Mouse (Mus musculus) liver, embryonic 16.5 days (tissue): ENCODE data around the gene Dapk1. TPM values are rescaled to one million over a fixed set of nuclear protein-coding genes. Genes with fewer than 3 reads are reported as not detected.
A peak's percentile ranks its signal among the peaks of the same experiment; 100 is the strongest.

Experiments used
- ATAC-seq: fragments of 200-750 bp; cut with Nextera tagmentation; 2 replicates; pipeline ENCODE4 v1.8.0; 2017; ENCODE audit warnings: low read depth, mild to moderate bottlenecking, moderate number of reproducible peaks, moderate library complexity
- H3K27ac ChIP-seq: fragments of 300-500 bp; sonication (generic); 2 replicates; pipeline ENCODE4 v1.5.1; 2014; ENCODE audit warnings: mild to moderate bottlenecking, low read length
- H3K27me3 ChIP-seq: fragments of 300-500 bp; sonication (generic); 2 replicates; pipeline ENCODE4 v1.6.1; 2014; ENCODE audit warnings: low read depth, low read length, mixed read lengths; ENCODE audit not compliant: control insufficient read depth, insufficient read depth
- H3K36me3 ChIP-seq: fragments of 300-500 bp; sonication (generic); 2 replicates; pipeline ENCODE4 v1.6.1; 2014; ENCODE audit warnings: mild to moderate bottlenecking; ENCODE audit not compliant: control insufficient read depth, insufficient read depth
- H3K4me1 ChIP-seq: fragments of 300-500 bp; sonication (generic); 2 replicates; pipeline ENCODE4 v1.6.1; 2014; ENCODE audit warnings: low read depth, low read length, mixed read lengths; ENCODE audit not compliant: control insufficient read depth
- H3K4me2 ChIP-seq: fragments of 300-500 bp; sonication (generic); 2 replicates; pipeline ENCODE4 v1.6.1; 2014; ENCODE audit warnings: low read depth, low read length, mixed read lengths
- H3K4me3 ChIP-seq: fragments of 300-500 bp; sonication (generic); 2 replicates; pipeline ENCODE4 v1.5.1; 2014; ENCODE audit warnings: low read depth, mild to moderate bottlenecking, low read length
- H3K9ac ChIP-seq: fragments of 300-500 bp; sonication (generic); 2 replicates; pipeline ENCODE4 v1.6.1; 2014; ENCODE audit warnings: low read depth, low read length
- H3K9me3 ChIP-seq: fragments of 300-500 bp; sonication (generic); replicated peaks from 2 replicates; pipeline ENCODE4 v1.6.1; 2016; ENCODE audit warnings: low read length; ENCODE audit not compliant: control insufficient read depth
- WGBS: fragments of 180-500 bp; shearing (Covaris S2); extraction: QIAGEN DNeasy Blood & Tissue Kit; methylation state at CpG from one replicate; pipeline ENCODE4 v1.1.7; 2014; ENCODE audit not compliant: insufficient replicate concordance; 5-methylcytosine and 5-hydroxymethylcytosine counted together
- polyA plus RNA-seq: library from polyadenylated mRNA; unstranded; fragments of >200 nt; fragmentation: Nextera tagmentation; extraction: Ambion mirVana; gene quantifications from 2 replicates; pipeline ENCODE4 v1.2.1, GENCODE M21; 2015

Dapk1 gene
- polyA plus RNA-seq, 1 experiment from 2014 or later: 8.9 TPM

DNA sequence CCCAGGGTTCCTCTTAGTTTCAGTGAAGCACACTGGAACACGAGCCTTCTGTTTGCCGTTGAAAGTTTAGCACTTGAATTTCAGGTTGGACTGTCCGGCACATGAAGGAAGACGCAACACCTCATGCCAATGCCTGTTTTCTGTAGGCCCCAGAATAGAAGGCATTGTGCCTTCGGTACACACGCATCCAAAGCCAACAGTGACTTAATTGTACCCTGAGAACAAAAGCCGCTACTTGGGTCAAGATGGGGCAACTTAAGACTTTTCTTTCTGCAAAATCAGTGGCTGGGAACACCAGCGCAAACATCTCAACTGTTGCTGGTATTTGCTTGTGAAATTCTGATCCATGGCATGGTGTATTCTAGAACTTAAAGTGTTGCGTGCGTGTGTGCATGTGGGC is 63.1 kb downstream of the Dapk1 start:
- WGBS: 83% methylated on average over 10 of the region's 10 CpGs
- no peaks in the 10 kb centered on the region for H3K36me3 ChIP-seq
- H3K4me2 ChIP-seq: no peak overlapping the region
- H3K4me1 ChIP-seq: peaks cover 24% of the 10 kb centered on the region
- ATAC-seq: no peak
- no peak overlapping the region; the same call in 1 of the 2 replicates for H3K27ac ChIP-seq
- no peaks in the 10 kb centered on the region for H3K27me3 ChIP-seq
- no peak overlapping the region for H3K4me3 ChIP-seq
- H3K9me3 ChIP-seq: no peaks in the 10 kb centered on the region
- no peak overlapping the region for H3K9ac ChIP-seq

DNA sequence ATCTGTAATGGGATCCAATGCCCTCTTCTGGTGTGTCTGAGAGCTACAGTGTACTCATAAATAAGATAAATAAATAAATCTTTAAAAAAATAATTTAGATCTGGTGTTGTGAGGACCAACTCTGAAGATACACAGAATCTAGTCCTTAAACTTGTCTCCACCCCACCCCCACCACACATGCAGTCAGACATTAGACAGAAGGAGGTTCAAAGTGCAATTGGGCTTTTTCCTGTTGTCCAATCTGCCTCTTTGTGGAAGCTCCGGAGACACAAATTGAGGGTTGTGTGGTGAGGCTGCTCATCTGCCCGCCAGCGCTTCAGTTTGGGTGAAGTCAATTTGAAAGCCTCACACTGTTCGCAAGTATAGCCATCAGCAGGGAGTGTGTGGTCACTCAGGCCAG is 63.7 kb downstream of the Dapk1 start:
- no peak overlapping the region for H3K27ac ChIP-seq
- H3K27me3 ChIP-seq: no peaks in the 10 kb centered on the region
- 78% methylated on average over 4 of the region's 4 CpGs for WGBS
- no peak for ATAC-seq
- H3K36me3 ChIP-seq: no peaks in the 10 kb centered on the region
- no peak overlapping the region for H3K4me3 ChIP-seq
- H3K9ac ChIP-seq: no peak overlapping the region
- H3K4me2 ChIP-seq: no peak overlapping the region
- peaks cover 29% of the 10 kb centered on the region for H3K4me1 ChIP-seq
- no peaks in the 10 kb centered on the region for H3K9me3 ChIP-seq

DNA sequence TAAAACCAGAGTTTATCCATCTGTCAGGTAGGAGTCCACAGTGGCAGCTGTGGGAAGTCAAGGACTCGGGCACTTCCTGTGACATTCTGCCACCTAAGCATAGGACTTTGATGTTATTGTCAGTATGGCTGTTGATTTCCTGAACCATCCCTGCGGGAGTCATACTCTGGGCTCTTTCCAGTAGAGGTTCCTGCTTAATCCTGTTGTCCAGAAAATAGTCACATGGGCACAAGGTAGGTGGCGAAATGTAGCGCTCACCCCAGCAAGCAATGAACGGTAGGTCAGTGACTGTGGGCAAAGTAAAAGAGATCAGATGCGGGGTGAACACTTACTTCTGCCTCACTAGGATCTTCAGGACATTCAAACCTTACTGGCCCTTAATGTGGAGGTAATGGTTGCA is 66.3 kb downstream of the Dapk1 start:
- H3K27ac ChIP-seq: no peak overlapping the region
- no peak overlapping the region for H3K9ac ChIP-seq
- 68% methylated on average over 6 of the region's 6 CpGs for WGBS
- H3K27me3 ChIP-seq: no peaks in the 10 kb centered on the region
- H3K4me3 ChIP-seq: no peak overlapping the region
- H3K36me3 ChIP-seq: no peaks in the 10 kb centered on the region
- no peak for ATAC-seq
- H3K4me2 ChIP-seq: no peak overlapping the region
- peaks cover 49% of the 10 kb centered on the region for H3K4me1 ChIP-seq
- H3K9me3 ChIP-seq: no peaks in the 10 kb centered on the region

DNA sequence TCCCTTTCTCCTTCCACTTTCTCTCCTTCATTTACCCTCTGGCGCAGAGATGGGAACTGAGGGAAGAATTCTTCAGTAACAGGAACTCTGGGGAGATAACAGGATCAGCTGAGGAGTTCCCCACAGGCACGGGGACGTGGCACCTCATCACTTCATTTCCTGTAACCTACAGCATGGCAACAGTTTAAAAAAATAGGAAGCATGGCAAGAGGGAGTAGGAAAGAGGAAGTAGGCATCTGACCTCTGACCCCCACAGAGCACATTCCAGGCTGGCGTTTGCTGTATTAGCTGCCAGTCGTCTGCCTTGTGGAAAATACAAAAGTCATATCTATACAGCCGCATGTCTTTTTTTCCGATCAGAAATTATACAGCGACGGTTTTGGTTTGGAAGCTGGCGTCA is 68.9 kb downstream of the Dapk1 start:
- no peak overlapping the region for H3K9ac ChIP-seq
- no peaks in the 10 kb centered on the region for H3K36me3 ChIP-seq

DNA sequence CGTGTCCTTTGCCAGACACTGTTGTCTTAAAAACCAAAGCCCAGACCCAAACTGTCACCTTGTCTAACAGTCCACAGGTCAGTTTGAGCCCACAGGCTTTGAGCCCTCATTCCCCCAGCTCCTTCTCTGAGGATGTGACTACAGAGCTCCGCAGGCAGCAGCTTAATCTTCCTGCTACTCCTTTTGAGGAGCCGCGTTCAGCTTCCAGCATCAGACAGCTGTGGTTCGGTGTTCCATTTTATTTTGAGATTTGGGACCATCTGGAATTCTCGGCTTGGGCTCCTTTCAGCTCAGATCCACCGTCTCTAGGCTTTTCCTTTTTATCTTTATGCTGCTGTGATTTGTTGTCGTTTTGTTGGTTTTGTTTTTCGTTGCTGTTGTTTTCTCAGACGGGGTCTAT is 69.5 kb downstream of the Dapk1 start:
- Histone ChIP-seq H3K9ac (peak overlapping the region; percentile 4; the same call in 1 of the 2 replicates), H3K27ac (peak overlapping the region; percentile 34; the same call in 1 of the 2 replicates), H3K27me3 (no peaks in the 10 kb centered on the region), H3K36me3 (no peaks in the 10 kb centered on the region), H3K4me2 (peak overlapping the region; percentile 37), H3K4me1 (peaks cover 56% of the 10 kb centered on the region), H3K9me3 (no peaks in the 10 kb centered on the region), H3K4me3 (no peak overlapping the region)
- no peak for ATAC-seq
- 62% methylated on average over 10 of the region's 10 CpGs for WGBS

More for the DNA sequence above, 68.9 kb downstream of the Dapk1 start:
- Histone ChIP-seq H3K27me3 (no peaks in the 10 kb centered on the region), H3K9me3 (no peaks in the 10 kb centered on the region), H3K4me1 (peaks cover 57% of the 10 kb centered on the region), H3K27ac (peak overlapping the region; percentile 53), H3K4me3 (no peak overlapping the region), H3K4me2 (peak overlapping the region; percentile 37)
- 15% methylated on average over 10 of the region's 10 CpGs for WGBS
- ATAC-seq: no peak

DNA sequence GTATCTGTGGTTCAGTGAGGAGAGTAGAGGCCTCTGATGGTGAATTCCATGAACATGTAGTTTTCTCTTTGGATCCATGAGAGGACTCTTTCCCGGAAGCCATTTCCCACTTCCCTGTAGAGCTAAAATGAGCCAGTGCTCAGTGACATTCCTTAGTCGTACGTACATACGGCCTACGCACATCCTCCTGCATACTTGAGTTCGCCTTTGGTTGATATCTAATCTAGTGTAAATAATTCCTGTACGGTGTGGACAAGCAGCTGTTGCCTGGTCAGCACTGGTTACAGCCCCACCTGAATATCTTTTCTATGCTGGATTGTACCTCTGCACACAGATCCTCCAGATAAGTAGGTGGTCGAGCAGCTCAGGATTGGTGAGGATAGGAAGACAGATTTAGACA is 70.5 kb downstream of the Dapk1 start:
- ATAC-seq: peak; percentile 33
- Histone ChIP-seq H3K27me3 (no peaks in the 10 kb centered on the region), H3K4me3 (no peak overlapping the region), H3K9me3 (no peaks in the 10 kb centered on the region), H3K4me1 (peaks cover 54% of the 10 kb centered on the region), H3K9ac (no peak overlapping the region), H3K27ac (peak overlapping the region; percentile 65), H3K4me2 (peak overlapping the region; percentile 52), H3K36me3 (no peaks in the 10 kb centered on the region)
- WGBS: 45% methylated on average over 8 of the region's 8 CpGs

DNA sequence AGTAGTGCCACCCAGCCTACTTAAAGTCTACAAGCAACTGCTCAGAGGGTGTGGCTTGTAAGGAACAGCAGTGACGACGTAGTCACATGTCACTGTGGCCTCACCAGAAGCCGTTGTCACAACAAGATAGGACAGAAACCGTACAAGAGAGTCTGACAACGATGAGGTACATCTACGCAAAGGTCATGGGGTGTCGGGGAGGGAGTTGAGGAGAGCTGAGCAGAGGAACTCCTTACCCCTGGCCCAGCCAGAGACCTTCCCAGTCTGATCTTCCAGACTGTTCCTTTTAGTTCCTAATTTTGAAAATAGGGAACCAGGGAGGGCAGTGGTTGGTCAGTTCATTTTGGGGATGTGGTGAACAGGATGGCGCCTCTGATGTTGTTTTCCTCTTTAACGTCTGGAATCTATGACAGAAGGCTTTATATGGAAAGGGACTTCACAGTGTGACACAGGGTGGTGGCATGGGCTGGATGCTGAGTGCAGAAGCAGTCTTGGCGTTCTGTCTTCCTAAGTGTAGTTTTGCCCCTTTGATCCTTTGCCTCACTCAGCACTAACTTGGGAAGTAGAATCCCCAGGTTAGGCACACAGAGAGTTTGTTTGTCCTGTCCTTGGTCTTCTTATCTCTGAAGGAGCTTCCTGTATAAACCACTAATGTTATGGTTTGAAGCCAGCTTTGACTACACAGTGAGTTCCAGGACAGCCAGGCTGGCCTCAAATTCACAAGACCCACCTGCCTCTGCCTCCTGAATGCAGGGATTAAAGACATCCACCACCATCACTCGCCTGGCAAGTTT is 71.3 kb downstream of the Dapk1 start:
- Histone ChIP-seq H3K9me3 (no peaks in the 10 kb centered on the region), H3K4me1 (peaks cover 50% of the 10 kb centered on the region), H3K27ac (peak overlapping the region; percentile 65), H3K36me3 (no peaks in the 10 kb centered on the region), H3K27me3 (no peaks in the 10 kb centered on the region), H3K9ac (peak overlapping the region; percentile 24), H3K4me2 (peak overlapping the region; percentile 52), H3K4me3 (peak overlapping the region; percentile 39)
- ATAC-seq: peak; percentile 86
- WGBS: 19% methylated on average over 11 of the region's 11 CpGs

DNA sequence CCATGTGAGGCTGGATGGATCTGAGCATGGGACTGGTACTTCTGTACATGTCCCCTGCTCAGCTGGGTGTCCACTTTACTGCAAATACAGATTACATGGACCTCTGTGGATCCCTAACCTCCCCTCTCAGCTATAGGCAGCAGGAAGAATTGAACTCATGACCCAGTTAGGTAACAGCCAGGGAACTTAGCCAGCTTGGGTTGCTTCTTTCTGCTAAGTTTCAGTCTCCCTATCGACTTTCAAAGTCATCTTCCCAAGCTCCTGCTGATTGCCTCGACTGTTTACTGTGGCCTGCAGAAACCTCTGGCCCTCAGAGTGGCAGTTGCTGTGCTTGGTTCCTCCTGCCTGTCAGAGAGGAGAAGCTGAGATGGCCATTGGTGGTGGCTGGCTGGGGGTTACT is 72.6 kb downstream of the Dapk1 start:
- H3K9me3 ChIP-seq: no peaks in the 10 kb centered on the region
- H3K4me1 ChIP-seq: peaks cover 49% of the 10 kb centered on the region
- no peak for ATAC-seq
- H3K4me2 ChIP-seq: no peak overlapping the region
- peak overlapping the region; percentile 49; the same call in 1 of the 2 replicates for H3K27ac ChIP-seq
- H3K27me3 ChIP-seq: no peaks in the 10 kb centered on the region
- H3K4me3 ChIP-seq: no peak overlapping the region
- H3K9ac ChIP-seq: no peak overlapping the region
- H3K36me3 ChIP-seq: no peaks in the 10 kb centered on the region
- 0% methylated on average over 2 of the region's 2 CpGs for WGBS

DNA sequence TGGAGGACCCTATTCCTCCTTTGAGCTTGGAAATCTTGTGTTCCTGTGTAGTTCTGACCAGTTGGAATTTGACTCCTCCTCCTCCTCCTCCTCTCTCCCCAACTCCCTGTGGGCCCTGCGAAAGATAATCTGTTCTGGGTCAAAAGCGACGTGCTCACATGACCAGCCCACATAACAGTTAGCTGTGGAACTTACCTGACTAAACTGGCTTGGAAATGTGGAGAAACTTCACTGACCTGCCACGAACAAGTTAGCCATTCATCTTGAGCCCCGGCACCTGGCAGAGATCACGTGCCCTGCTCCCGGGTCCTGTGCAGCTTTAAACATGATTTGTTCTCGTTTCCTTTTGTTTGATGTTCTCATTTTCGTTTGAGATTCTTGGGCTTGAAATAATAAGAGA is 73.2 kb downstream of the Dapk1 start:
- H3K4me3 ChIP-seq: no peak overlapping the region
- WGBS: 30% methylated on average over 9 of the region's 9 CpGs
- H3K9me3 ChIP-seq: no peaks in the 10 kb centered on the region
- ATAC-seq: 0 out of 2 replicates have a peak, but pooled peaks have one; percentile 17
- peaks cover 48% of the 10 kb centered on the region for H3K4me1 ChIP-seq
- no peak overlapping the region for H3K4me2 ChIP-seq
- H3K9ac ChIP-seq: no peak overlapping the region
- H3K27ac ChIP-seq: peak overlapping the region; percentile 49; the same call in 1 of the 2 replicates
- H3K36me3 ChIP-seq: no peaks in the 10 kb centered on the region
- H3K27me3 ChIP-seq: no peaks in the 10 kb centered on the region
